Mouse (Mus musculus) embryonic fibroblast, embryonic 13.5 days (primary cell): Measurements from ENCODE around the gene Apoa1.

Experiments
- CTCF ChIP-seq: IDR thresholded peaks from 2 replicates; pipeline ENCODE4 v1.5.1; 2011; ENCODE audit warnings: mild to moderate bottlenecking, control low read depth, low read length, moderate library complexity, borderline replicate concordance; ENCODE audit not compliant: insufficient read depth
- POLR2A ChIP-seq: IDR thresholded peaks from 2 replicates; pipeline ENCODE4 v1.6.1; 2011; ENCODE audit warnings: low read depth, mild to moderate bottlenecking, control low read depth, low read length, moderate library complexity

DNA sequence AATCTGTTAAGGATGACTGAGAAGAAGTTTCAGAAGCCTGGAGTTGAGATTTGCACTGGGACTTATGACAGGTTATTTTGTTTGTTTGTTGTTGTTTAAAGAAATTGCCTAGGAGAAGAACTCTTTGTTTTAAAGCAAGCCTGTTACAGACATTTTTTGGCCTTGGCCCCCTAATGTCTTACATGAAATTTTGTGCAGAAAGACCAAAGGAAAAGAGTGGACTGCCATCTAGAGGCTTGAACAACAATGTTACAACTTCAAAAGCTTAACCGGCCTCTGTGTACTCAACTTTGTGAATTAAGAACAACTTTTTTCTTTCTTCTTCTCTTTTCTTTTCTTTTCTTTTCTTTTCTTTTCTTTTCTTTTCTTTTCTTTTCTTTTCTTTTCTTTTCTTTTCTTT is 36.7 kb upstream of the Apoa1 start:
- TF ChIP-seq CTCF (no peak), POLR2A (no peak)
